Mouse (Mus musculus) central nervous system, embryonic 14 days (tissue): ENCODE measurements around the gene Syngr3. TPM values are rescaled to one million over a fixed set of nuclear protein-coding genes. Genes with fewer than 3 reads are reported as not detected.

Experiments used
- polyA plus RNA-seq: library from polyadenylated mRNA; depleted of rRNA; stranded (reverse); fragments of >200 nt; gene quantifications from 2 replicates; pipeline ENCODE4 v1.2.3, GENCODE M21; 2012; rRNA removed

Syngr3 gene
- 58.6 and 60.6 TPM in 2 replicates for polyA plus RNA-seq

DNA sequence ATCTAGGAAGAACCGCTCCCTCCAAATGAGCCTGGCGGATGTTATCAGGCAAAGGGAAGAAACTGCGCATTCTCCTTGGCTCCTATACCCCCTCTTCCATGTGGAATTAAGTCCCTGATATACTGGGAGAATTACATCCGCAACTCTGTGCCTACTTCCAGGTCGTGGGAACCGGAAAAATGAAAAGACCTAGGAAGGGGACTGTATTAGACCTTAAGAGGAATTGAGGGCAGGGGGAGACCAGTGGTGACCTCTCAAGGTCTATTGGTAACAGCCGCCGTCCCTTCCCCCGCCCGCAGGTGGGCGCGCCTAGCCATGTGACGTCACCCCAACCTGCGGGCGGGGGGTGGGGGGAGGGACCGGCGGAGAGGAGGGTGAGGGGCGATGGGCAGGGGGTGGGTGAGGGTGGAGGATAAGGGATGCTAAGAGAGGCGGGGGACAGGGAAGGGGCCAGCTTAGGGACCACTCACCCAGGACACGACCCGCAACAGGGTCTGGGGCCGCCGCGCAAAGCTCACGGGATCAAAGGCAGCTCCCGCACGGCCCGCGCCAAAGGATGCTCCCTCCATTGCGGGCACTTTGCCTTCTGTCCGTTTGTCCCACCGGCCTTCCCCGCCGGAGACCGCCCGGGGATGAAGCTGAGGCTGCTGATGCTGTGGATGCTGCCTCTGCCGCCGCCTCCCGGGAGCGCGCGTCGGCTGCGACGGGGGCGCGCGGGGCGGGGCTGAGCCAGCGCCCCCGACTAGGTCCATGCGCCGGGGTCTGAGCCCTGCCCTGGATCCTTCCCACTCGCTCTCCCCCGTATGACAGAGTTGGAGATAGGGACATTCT is at the start of gene Syngr3:
Gene Syngr3, minus strand, starts transcription at position 705 of the 831 bp plus-strand sequence.

DNA sequence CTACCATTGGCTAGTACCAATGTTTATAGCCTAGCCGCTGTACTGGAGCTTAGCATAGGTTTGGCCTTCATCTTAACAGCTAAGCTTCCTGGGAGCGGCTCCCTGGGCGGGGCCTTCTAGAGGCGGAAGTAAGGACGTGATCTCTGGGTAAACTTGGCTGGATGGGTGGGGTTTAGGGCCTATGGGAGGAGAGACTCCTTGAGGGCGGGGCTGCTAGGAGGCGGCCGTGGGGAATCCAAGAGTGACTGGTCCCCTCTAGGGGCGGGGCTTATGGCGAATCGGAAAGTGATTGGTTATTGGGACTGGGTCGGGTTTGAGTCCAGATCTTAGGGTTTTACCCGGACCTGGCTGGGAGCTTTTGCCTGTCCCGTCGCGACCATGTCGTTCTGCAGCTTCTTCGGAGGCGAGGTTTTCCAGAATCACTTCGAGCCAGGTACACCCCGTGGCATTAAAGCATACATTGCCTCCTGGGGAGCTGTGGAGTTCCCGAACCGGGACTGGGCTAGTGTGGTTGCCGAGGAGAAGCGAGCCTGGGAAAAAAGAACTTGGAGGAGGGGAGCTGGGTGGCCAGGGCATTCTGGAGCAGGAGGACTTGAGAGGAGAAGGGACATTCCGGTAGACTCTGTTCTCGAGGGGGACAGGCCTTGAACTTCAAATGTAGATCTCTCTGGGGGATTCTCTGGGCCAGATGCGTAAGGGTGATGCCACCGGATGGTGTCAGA is 46.7 kb upstream of the Syngr3 start, which contains the start of gene Msrb1:
Gene Msrb1, plus strand, starts transcription at position 313 of the 722 bp plus-strand sequence.

DNA sequence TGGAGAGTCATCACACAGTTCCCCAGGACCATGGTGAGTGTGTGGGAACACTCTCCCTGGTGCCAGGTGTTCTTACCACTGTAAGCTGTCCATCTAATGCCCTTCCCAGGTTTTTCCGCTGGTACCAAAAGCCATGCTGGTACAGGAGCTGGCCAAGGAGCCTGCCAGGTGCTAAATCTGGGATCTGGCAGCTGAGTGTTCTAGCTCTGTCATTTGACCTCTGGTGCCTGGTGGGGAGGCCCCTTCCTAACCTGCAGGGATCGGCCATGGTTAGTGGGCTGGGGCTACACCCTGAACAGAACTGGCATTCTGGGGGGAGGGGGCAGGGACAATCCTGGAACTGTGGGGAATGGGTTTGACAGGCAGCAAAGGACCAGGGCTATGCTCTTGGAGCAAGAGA is 37.9 kb upstream of the Syngr3 start, which contains the start of gene Rpl3l:
Gene Rpl3l, plus strand, starts transcription at position 203 of the 400 bp plus-strand sequence.

DNA sequence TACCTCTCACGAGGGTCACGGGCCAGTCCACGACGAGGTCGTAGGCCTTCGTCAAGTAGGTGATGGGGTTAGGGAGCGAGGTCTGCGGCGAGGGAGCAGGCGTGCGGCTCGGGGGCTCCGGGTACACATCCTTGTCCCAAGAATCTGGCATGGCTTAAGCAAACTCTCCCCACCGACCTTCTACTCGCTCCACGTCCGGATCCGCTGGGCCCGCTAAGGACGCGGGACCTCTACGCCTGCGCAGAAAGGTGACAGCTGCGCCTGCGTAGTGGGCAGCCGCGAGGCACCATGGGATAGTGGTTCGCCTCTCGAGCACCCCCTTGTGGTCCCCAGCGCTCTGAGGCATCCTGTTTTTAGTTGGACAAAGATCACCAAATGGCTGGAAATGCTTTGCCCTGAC is 34.4 kb upstream of the Syngr3 start, which contains the start of gene Ndufb10:
Gene Ndufb10, minus strand, starts transcription at position 295 of the 400 bp plus-strand sequence.

DNA sequence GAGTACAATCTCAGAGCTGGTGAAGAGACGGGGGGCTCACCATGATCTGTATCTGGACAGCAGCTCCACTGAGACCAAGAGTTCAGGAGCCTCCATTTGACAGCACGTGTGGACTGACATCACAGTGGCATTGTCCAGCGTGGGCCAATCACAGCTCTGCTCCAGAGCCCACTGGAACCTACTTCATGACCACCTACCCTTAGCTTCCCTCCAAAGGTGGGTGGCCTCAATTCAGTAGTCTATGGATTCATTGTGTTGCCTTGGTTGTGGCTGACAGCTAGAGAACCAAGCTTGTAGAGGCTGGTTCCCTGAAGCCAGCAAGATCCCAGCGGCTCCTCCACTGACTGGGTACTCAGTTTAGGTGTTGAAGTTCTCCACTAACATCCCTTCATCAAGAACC is 28.2 kb upstream of the Syngr3 start, which contains the start of the genes Rnf151 and Rps2:
Gene Rnf151, minus strand, starts transcription at position 121 of the 400 bp plus-strand sequence.
Gene Rps2, plus strand, starts transcription at position 174 of the 400 bp plus-strand sequence.

DNA sequence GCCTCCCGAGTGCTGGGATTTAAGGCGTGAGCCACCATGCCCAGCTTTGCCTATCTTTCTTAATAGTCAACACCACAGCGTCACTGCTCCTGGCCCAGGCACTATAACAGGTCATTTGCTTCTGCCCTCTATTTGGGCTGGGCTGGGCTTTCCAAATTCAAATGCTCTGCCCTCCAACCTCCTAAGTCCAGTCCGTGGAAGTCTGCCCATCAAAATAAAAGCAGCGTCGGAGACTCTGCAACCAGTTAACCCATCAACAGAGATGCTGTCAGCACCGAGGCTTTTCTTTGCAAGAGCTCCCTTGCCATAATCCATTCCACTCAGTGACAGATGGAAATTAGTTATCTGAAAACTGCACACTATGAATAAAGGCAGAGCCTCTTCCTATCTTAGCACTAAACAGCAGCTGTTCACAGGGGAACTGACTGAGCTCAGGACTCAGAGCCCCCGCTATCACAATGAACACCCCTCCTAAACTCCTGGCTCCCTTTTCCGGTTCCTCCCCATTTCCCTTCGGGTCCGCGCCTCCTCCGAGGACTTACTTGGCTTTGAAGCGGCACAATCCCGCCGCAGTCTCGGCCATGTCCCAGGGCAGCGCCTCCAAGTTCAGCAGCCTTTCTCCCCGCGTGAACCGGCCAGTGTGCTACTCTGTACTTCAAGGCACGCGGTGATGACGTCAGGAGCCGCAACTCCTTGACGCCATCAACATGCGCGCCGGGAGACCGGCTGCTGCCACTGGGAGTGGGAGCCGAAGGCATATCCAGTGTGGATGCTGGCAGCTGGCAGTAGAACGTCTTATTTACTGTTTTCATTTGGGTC is 17.4 kb upstream of the Syngr3 start, which contains the start of gene Tbl3:
Gene Tbl3, minus strand, starts transcription at position 679 of the 819 bp plus-strand sequence.

DNA sequence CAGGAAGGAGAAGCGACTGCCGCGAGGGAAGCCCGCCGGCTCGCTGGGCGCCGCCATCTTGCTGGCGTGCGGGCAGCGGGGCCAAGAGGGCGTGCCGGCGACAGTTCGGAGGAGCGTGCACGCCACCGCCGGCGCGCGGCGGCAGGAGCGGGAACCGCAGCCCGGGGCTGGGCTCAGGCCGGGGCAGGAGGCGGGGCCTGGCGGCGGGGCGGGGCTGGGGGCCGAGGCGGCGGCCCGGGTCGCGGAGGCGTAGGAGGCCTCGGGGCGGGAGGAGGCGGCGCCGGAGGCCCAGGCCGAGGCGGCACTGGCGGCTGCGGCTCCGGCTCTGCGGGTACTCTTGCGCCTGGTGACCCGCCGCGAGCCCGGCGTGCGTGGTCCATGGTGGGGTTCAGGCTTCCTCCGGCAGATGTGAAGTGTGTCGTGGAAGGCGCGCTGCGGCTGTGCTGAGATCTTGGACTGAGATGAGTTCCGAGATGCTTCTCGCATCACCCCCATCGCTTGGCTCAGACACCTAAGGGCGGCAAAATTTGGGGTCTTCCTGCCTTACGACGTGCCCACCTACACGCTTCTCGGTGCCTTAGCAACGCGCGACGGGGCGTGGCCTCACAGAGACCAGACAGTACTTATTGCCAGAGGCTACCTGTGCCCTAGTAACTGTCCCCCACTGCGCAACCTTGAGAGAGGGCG is 6.4 kb upstream of the Syngr3 start, which contains the start of the genes Gfer and Noxo1:
Gene Gfer, minus strand, starts transcription at position 146 of the 687 bp plus-strand sequence.
Gene Noxo1, plus strand, starts transcription at position 224 of the 687 bp plus-strand sequence.

DNA sequence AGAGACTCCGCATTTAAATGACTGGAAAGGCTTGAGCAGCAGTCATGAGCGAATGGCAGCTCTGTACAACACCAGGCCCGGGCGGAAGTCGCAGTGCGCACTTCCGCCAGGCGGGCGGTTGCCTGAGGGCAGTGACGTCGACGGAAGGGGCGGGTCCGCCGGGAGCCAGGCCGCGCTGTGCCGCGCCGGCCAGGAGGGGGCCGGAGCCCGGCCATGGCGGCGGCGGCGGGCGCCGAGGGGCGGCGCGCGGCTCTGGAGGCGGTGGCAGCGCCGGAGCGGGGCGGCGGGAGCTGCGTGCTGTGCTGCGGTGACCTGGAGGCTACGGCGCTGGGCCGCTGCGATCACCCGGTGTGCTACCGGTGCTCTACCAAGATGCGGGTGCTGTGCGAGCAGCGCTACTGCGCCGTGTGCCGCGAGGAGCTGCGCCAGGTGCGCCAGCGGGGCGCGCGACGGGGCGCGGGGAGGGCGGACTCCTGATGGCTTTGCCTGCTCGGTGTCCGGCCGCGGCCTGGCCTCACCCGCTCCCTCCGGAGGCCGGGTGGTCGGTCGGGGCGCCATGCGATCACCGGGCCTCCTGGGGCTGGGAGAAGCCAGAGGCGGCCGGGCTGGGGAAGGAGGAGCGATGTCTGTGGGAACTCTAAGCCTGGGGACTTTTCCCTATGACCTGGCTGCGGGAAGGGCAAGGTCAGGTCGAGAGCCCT is 20.1 kb downstream of the Syngr3 start, which contains the start of gene Zfp598:
Gene Zfp598, plus strand, starts transcription at position 143 of the 701 bp plus-strand sequence.

DNA sequence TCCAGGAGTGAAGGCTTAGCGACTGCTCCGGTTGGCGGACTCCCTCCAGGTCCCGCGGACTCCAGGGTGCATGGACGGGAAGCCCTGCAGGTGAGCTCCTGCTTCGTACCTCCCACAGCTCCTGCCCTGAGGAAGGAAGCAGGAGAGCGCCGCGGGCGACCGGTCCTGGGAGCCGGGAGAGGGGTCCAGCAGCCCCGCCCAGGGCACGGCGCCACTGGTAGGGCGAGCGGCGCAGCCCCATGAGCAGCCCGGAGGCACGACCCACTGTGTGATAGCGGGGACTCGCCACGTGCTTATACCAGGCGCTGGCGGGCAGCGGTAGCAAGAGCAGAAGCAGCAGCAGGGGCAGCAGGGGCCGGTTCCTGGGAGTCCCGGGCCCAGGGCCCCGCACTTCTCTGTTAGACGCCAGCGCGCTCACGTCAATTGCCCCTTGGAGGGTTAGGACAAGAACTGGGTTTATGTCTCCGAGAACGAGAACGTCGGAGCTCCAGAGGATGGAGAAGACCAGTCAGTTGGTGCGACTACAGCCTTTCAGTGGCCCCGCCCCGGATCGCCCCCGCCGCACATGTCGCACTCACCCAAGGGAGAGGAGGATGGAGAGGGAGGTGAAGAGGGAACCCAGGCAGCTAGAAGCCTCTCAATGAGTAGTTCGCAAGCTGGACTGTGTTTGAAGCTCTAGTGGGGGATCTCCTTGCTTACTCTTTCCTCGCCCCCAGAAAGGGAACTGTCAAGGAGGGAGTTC is 31.6 kb downstream of the Syngr3 start, which contains the start of gene Npw:
Gene Npw, minus strand, starts transcription at position 441 of the 742 bp plus-strand sequence.

DNA sequence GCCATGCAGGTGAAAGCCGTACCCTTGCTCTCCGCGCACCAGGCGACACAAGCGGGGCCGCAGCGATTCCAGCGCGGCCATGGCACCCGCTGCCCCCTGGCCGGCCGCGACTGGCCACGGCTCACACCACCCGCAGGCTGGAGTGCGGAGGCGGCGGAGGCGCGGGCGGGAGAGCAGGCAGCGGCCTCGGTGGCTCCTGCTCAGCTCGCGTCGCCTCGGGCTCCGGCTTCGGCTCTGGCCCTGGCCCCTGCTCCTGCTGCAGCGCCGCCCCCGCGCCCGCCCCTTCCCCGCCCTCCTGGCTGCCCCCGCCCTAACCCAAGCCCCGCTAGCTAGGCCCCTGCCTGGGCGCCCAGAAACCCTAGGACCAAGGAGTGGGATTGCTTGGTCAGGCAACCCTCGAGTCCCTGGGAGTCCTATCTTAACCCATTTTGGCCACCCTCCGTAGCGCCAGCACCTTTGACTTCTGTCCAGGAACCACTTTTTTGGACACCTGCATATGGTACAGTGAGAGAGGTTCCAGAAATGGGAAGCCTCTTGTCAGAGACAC is 39.6 kb downstream of the Syngr3 start, which contains the start of gene Slc9a3r2:
Gene Slc9a3r2, minus strand, starts transcription at position 258 of the 547 bp plus-strand sequence.

Other genes with a start within 250 kb of the Syngr3 start
- 26.4 and 29.0 TPM in 2 replicates for gene Dnase1l2, start 246.8 kb downstream of the Syngr3 start, polyA plus RNA-seq
- 82.5 and 89.4 TPM in 2 replicates for gene E4f1, start 219.6 kb downstream of the Syngr3 start, polyA plus RNA-seq
- 43.4 and 44.6 TPM in 2 replicates for gene Pgp, start 219.6 kb downstream of the Syngr3 start, polyA plus RNA-seq
- 0.43 and 1.0 TPM in 2 replicates for gene Bricd5, start 216.1 kb downstream of the Syngr3 start, polyA plus RNA-seq
- gene Mlst8, start 210.9 kb downstream of the Syngr3 start, polyA plus RNA-seq = 51.2 and 55.8 TPM in 2 replicates
- gene Caskin1, start 201.4 kb downstream of the Syngr3 start, polyA plus RNA-seq = 93.1 and 111 TPM in 2 replicates
- 333 and 335 TPM in 2 replicates for gene Traf7, start 162.0 kb downstream of the Syngr3 start, polyA plus RNA-seq
- 4.1 and 5.0 TPM in 2 replicates for gene Rab26, start 155.7 kb downstream of the Syngr3 start, polyA plus RNA-seq
- 60.4 and 62.9 TPM in 2 replicates for gene Pkd1, start 140.1 kb downstream of the Syngr3 start, polyA plus RNA-seq
- 175 and 176 TPM in 2 replicates for gene Tsc2, start 57.3 kb downstream of the Syngr3 start, polyA plus RNA-seq
- 16.0 and 16.5 TPM in 2 replicates for gene Nthl1, start 57.3 kb downstream of the Syngr3 start, polyA plus RNA-seq
- 27.3 and 36.1 TPM in 2 replicates for gene Slc9a3r2, start 39.6 kb downstream of the Syngr3 start, polyA plus RNA-seq
- 0.16 and 0.29 TPM in 2 replicates for gene Npw, start 31.5 kb downstream of the Syngr3 start, polyA plus RNA-seq
- 85.5 and 87.5 TPM in 2 replicates for gene Zfp598, start 20.3 kb downstream of the Syngr3 start, polyA plus RNA-seq
- 31.7 and 33.2 TPM in 2 replicates for gene Gfer, start 6.2 kb upstream of the Syngr3 start, polyA plus RNA-seq
- gene Noxo1, start 6.3 kb upstream of the Syngr3 start, polyA plus RNA-seq = 9.5 and 9.7 TPM in 2 replicates
- 71.6 and 77.7 TPM in 2 replicates for gene Tbl3, start 17.7 kb upstream of the Syngr3 start, polyA plus RNA-seq
- gene Rnf151, start 28.1 kb upstream of the Syngr3 start, polyA plus RNA-seq = 0.36 TPM in 2 replicates
- gene Rps2, start 28.2 kb upstream of the Syngr3 start, polyA plus RNA-seq = 1,943 and 2,057 TPM in 2 replicates
- gene Ndufb10, start 34.5 kb upstream of the Syngr3 start, polyA plus RNA-seq = 219 and 243 TPM in 2 replicates
- 0.08 and 0.10 TPM in 2 replicates for gene Rpl3l, start 37.9 kb upstream of the Syngr3 start, polyA plus RNA-seq
- 36.8 and 38.8 TPM in 2 replicates for gene Msrb1, start 46.7 kb upstream of the Syngr3 start, polyA plus RNA-seq
- 0.28 and 1.5 TPM in 2 replicates for gene Hs3st6, start 63.0 kb upstream of the Syngr3 start, polyA plus RNA-seq
- gene Meiob, start 114.3 kb upstream of the Syngr3 start, polyA plus RNA-seq = not detected in 2 replicates
- 34.3 and 35.3 TPM in 2 replicates for gene Hagh, start 150.2 kb upstream of the Syngr3 start, polyA plus RNA-seq
- 16.0 and 16.6 TPM in 2 replicates for gene Fahd1, start 160.4 kb upstream of the Syngr3 start, polyA plus RNA-seq
- 0.05 and 0.13 TPM in 2 replicates for gene Igfals, start 176.0 kb upstream of the Syngr3 start, polyA plus RNA-seq
- gene Nubp2, start 196.4 kb upstream of the Syngr3 start, polyA plus RNA-seq = 32.7 and 32.9 TPM in 2 replicates
- 79.6 and 81.9 TPM in 2 replicates for gene Spsb3, start 196.7 kb upstream of the Syngr3 start, polyA plus RNA-seq
- 39.1 and 48.1 TPM in 2 replicates for gene Eme2, start 205.1 kb upstream of the Syngr3 start, polyA plus RNA-seq
- 107 and 108 TPM in 2 replicates for gene Mrps34, start 205.2 kb upstream of the Syngr3 start, polyA plus RNA-seq
- 77.0 and 84.1 TPM in 2 replicates for gene Nme3, start 206.5 kb upstream of the Syngr3 start, polyA plus RNA-seq
- 193 and 206 TPM in 2 replicates for gene Mapk8ip3, start 247.0 kb upstream of the Syngr3 start, polyA plus RNA-seq